Mouse (Mus musculus) inflammation-experienced regulatory T-cells, adult 6 months (primary cell): ENCODE measurements around the gene Osbp2. TPM values are rescaled to one million over a fixed set of nuclear protein-coding genes. Genes with fewer than 3 reads are reported as not detected.

ENCODE experiments used
- ATAC-seq: one replicate; pipeline ENCODE4 v1.8.0; 2017
- polyA plus RNA-seq, 3 experiments: library from polyadenylated mRNA; unstranded; fragments of 100-300 nt; shearing (Covaris generic); gene quantifications; one replicate each; pipeline ENCODE4 v1.2.1; 2017

Gene Osbp2
- polyA plus RNA-seq, 3 experiments from 2014 or later: not detected

DNA sequence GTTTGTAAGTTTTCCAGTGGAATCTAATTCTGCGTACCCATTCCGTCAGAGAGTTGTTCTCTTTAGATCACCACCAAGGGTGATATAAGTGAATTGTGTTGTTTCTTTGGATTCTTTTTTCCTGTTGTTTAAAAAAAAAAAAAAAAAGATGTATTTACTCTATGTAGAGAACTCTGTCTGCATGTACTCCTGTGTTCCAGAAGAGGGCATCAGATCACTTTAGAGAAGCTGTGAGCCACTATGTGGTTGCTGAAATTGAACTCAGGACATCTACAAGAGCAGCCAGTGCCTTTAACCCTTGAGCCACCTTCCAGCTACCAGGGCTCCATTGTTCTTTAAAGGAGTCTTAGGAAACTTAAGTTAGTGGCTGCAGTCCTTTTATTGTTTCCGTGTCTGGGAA, 166.3 kb downstream of the Osbp2 start:
- ATAC-seq: no peak

GRCm38 (mm10) chr11:3696086-3696616, 167.6 kb downstream of the Osbp2 start:
- no peak for ATAC-seq

- ATAC-seq: no peak
Measured at GRCm38 (mm10) chr11:3691746-3692145, 172.0 kb downstream of the Osbp2 start.

- ATAC-seq: no peak
Measured at GRCm38 (mm10) chr11:3686885-3687284, 176.8 kb downstream of the Osbp2 start.

- ATAC-seq: no peak
Measured at GRCm38 (mm10) chr11:3686318-3686717, 177.4 kb downstream of the Osbp2 start.

- ATAC-seq: no peak
Measured at GRCm38 (mm10) chr11:3685431-3685830, 178.3 kb downstream of the Osbp2 start.

GRCm38 (mm10) chr11:3684723-3685430, 178.8 kb downstream of the Osbp2 start:
- ATAC-seq: no peak

- no peak for ATAC-seq
Measured at GRCm38 (mm10) chr11:3684232-3684631, 179.5 kb downstream of the Osbp2 start.

DNA sequence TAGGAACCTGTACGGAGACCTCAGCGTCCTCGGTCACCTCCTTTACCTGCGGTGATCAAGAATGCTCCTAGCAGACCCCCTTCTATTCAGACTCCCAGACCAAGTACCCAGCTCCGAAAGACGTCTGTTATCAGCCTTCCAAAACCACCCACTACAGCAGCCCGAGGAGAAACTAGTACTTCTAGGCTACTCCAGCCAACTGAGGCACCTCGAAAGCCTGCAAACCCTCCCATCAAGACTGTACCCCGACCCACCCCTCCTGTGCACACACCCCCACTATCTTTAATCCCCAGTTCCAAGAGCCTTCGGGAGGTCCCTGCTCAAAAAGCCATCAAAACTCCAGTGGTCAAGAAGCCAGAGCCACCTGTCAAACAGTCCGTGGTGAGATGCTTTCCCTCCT, 180.0 kb downstream of the Osbp2 start:
- no peak for ATAC-seq

DNA sequence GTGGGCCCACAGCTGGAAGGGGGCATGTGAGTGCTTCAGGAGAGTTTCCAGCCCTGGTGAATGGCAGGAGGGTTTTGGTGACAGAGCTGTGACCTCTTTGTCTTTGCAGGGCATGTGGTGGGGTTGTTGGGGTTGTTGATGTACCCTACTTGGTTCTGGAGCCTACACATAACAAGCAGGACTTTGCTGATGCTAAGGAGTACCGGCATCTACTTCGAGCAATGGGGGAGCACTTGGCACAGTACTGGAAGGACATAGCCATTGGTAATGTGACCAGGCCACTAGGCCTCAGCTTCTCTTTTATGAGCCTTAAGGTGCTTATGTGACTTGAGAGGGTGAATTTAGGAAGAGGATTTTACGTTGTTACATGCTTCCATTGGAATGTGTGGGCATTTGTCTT, 183.9 kb downstream of the Osbp2 start:
- no peak for ATAC-seq

DNA sequence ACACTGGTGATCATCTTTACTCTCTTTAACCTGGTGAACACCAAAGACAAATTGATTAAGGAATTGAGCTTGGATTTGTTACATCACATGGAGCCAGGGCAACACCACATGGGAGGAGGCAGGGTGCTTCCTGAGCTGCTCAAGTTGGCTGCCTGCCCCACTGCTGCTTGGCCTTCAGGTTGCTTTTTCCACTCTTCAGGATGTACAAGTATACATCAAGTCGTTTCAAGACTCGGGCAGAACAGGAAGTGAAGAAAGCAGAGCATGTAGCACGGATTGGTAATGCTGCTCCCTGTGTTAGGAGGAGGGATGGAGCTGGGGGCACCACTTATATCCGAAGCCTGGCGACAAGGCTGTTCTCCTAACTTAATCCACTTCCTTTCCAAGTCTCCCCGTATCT, 186.5 kb downstream of the Osbp2 start:
- ATAC-seq: no peak

DNA sequence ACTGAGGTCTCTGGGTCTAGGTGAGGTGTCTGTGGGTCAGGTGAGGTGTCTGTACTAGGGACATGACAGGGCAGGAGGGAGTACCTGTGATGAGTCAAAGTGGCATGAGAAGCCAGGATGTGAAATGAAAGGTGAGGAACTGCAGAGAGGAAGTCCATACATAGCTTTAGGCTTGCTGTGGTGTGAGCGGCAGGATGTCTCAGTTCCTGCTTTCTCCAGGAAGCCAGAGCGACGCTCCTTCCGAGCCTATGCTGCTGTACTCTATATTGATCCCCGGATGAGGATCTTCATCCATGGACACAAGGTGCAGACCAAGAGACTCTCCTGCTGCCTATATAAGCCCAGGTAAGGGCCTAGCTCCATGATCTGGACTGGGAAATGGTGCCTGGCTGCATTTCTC, 187.3 kb downstream of the Osbp2 start:
- ATAC-seq: no peak

- no peak for ATAC-seq
Measured at GRCm38 (mm10) chr11:3674545-3674944, 189.2 kb downstream of the Osbp2 start.

DNA sequence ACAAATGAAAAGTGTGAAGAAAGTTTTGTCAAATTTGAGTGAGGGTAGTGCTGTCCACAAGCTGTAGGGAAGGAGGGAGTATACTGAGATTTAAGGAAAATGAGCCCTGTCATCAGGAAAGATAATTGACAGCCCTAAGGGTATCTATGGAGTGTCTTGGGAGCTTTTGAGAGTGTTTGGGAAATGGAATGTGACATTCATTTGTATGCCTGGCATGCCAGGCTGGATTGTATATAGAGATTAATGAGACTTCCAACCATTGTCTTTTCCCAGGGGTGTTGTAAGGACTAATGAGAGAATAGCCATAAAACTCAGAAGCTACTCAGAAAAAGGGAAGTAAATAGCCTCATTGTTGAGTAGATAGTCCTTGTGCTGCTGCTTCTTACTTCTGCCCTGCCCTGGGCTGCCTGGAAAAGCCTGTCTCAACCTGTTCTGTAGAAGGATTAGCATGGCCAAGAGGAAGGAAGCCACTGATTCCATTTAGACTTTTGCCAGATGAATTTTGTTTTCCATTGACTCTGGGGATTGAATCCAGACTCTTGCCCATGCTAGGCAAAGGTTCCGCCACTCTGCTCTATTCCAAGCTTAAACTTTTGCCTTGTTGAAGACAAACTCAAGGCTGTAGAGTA, 192.6 kb downstream of the Osbp2 start:
- ATAC-seq: no peak

DNA sequence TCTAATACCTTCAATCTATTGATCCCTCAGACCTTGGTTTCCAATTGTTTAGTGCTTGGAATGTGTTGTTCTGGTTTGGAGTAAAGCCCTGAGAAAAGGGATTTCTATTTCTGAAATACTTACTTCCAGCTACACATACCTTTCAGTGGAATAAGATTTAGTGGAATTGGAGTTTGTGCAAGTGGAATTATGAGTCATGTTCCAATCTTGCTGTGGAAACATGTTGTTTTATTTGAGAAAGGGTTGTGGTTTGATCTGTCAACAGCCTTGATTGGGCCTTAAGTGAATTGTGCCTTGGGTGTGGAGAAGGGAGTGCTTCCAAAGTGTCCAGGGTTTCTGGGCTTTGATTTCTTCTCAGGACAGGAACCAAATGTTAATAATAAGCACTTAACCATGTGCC, 193.9 kb downstream of the Osbp2 start:
- ATAC-seq: no peak

GRCm38 (mm10) chr11:3668768-3669167, 194.9 kb downstream of the Osbp2 start:
- ATAC-seq: no peak

- no peak for ATAC-seq
Measured at GRCm38 (mm10) chr11:3667506-3667905, 196.2 kb downstream of the Osbp2 start.

DNA sequence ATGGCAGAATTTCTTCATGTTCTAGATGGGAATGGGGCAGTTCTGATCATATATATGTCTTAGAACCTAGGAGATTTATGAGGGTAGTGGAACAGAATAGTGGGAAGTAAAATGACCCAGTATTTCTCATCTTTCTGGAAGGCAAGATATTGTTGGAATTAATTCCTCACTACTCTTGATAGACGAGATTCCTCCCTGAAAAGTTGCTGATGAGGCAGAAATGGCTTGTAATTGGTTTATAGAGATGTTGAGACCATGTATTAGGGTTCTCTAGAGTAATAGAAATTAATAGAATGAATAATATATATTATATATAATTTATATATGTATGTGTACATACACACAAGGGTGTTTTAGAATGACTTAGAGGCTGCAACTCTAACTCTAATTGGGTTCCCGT, 201.7 kb downstream of the Osbp2 start:
- no peak for ATAC-seq

Other genes with a start within 250 kb of the Osbp2 start
- 10 to 100 TPM in 2 of 3 experiments, 1 to 10 TPM in 1; 5.9 to 12.6 (median 10.4) TPM for gene Morc2a, start 214.7 kb downstream of the Osbp2 start, polyA plus RNA-seq
- not detected for gene 4921536K21Rik, start 31.2 kb upstream of the Osbp2 start, polyA plus RNA-seq
- under 1 TPM in 2 of 3 experiments, not detected in 1; 0.21 to 0.32 TPM for gene Dusp18, start 31.3 kb upstream of the Osbp2 start, polyA plus RNA-seq
- 1 to 10 TPM; 1.3 to 2.3 (median 1.5) TPM for gene Slc35e4, start 50.8 kb upstream of the Osbp2 start, polyA plus RNA-seq
- 10 to 100 TPM; 11.0 to 29.1 (median 23.6) TPM for gene Tcn2, start 68.3 kb upstream of the Osbp2 start, polyA plus RNA-seq
- 10 to 100 TPM; 51.8 to 88.6 (median 72.7) TPM for gene Pes1, start 100.1 kb upstream of the Osbp2 start, polyA plus RNA-seq
- gene 4930556J24Rik, start 112.9 kb upstream of the Osbp2 start, polyA plus RNA-seq: under 1 TPM in 1 of 3 experiments, not detected in 2; 0.50 TPM
- gene Gal3st1, start 119.7 kb upstream of the Osbp2 start, polyA plus RNA-seq: not detected
- gene Sec14l4, start 167.6 kb upstream of the Osbp2 start, polyA plus RNA-seq: not detected
- gene Sec14l3, start 200.9 kb upstream of the Osbp2 start, polyA plus RNA-seq: not detected
- 1 to 10 TPM; 1.1 to 3.8 (median 3.2) TPM for gene Mtfp1, start 231.5 kb upstream of the Osbp2 start, polyA plus RNA-seq